Mouse (Mus musculus) heart, adult 18-20 months (tissue): ENCODE results near the gene Zfp408. TPM values are rescaled to one million over a fixed set of nuclear protein-coding genes. Genes with fewer than 3 reads are reported as not detected.
"Not testable (repeated sequence)": the region's sequence is repeated elsewhere in the genome, so short reads cannot be mapped to it uniquely, and the experiment has no call there.

Experiments used
- DNase-seq, 2 experiments: peaks; one replicate each; pipeline ENCODE4 v3.0.0; 2021 to 2022; ENCODE audit warnings: mixed read lengths in 1 of 2
- total RNA-seq, 2 experiments: library from RNA; stranded (reverse); gene quantifications; 2 replicates each; pipeline ENCODE4 v1.2.3; 2021

Zfp408 gene
- total RNA-seq, 2 experiments from 2014 or later: 3.6 to 4.6 TPM

DNA sequence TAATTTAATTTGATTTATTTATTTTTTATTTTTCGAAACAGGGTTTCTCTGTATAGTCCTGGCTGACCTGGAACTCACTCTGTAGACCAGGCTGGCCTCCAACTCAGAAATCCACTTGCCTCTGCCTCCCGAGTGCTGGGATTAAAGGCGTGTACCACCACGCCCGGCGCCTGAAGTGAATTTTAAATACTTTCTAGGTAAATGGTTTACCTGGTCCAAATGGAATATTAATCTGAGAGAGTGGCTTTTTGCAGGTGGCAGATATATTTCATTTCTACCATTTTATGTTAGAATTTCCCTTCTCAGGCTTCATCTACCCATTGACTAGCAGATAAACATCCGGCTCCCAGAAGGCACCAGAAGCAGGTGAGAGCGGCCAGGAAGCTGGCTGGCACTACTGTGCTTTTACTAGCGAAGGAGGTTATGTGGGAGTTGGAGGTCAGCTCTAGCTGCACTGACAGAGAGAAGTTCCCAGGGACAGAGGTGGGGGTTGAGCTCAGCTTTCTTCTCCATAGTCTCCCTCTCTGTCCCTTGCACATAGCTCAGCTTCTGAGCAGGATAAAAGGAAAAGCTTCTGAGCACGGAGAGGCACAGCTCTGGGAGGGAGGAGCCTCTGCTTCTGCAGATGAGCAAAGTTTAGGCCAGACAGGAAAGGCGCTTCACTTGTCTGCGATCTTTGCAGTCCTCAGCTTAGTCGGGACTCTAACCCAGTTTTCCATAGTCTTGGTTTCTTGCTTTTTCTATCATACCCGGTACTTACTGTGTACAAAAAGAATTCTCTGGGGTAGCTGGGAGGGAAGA, 2.1 kb upstream of the Zfp408 start:
- DNase-seq: no peak

DNA sequence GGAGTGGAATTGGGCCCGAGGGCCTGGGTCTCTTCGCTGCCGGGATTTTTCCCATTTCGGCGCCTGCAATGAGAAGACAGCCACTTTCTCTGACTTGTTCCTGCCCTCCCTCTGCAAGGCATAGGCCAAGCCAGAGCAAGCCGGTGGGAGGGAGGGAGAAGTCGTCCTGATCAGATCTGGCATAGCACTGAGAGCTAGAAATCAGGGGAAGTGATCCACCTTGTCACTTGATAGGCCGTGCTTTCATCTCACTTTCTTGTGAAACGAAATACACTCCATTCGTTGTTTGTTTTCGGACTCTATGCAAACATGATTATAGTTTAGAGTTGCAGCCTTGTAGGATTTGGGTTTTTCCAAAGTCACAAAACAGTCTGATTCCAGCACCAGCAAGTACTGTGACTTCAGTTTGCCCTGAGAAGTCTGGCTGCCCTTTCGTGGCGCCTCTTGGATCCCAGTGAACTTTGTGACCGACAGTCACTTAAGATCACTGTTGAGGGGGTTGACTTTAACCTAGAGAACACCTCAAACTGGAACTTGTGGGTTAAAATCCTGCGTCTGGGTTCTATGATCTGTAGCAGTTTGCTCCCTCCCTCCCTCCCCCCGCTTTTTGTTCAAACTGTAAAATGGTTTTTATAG, 887 bp upstream of the Zfp408 start:
- no peak for DNase-seq

DNA sequence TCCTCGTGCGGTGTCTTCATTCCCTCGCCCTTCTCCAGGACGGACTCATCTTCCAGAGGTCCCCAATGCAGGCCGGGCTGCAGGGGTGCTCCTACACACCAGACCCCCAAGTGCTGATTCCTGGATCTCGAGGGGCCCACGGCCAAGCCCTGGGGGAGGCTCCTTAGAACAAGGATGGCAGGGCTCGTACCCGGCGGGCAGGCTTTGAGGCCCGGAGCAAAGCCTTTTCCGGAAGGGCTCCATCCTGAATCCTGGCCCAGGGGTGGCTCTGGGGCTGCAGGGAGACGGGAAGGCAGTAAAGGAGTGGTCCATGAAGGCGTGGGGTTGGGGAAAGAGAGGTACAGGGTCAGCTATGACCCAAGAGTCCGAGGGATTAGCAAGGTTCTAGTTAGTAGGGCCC, 439 bp downstream of the Zfp408 start:
- DNase-seq: no peak

DNA sequence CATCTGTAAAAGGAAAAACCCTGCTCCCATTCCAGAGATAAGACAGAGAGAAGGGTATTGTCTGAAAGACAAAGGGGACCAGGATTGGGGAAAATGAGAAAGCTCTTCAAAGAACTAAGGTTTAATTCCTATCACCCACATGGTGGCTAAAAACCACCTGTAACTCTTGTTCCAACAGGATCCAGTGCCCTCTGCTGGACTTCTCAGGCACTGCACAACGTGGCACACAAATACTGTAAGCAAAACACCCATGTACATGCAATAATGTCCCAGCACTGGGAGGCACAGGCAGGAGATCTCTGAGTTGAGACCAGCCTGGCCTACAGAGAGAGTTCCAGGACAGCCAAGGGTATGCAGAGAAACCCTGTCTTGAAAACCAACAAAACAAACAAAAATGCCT, 2.9 kb downstream of the Zfp408 start:
- DNase-seq: peak; percentile 29 to 72

DNA sequence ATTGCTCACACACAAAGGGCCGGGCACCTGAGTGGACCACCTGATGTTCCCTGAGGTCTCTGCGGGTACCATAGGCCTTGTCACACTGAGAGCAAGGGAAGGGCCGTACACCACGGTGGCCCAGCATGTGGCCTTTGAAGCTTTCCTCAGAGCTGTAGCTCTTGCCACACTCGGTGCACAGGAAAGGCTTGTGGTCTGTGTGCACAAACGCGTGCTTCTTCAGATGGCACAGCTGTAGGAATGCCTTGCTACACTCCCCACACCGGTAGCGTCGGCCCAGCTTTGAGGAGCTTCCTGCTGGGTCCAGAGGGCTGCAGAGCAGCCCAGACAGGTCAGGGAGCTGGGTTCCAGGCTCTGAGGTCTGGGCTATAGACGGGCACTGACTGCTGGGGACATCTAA, 3.8 kb downstream of the Zfp408 start:
- no peak for DNase-seq

DNA sequence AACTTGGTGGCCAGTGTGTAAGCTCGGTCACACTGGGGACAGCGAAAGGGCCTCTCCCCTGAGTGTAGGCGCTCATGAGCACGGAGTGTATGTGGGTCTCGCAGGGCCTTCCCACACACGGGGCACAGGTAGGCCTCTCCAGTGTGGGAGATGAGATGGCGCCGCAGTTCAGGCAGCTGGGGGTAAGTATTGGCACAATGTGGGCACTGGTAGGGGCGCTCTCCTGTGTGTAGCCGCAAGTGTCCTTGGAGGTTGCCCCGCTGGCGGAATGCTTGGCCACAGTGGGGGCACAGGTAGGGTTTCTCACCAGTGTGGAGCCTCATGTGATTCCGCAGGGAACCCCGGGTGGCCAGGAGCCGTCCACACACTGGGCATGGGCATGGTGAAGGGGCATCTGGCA, 4.2 kb downstream of the Zfp408 start:
- no peak for DNase-seq

DNA sequence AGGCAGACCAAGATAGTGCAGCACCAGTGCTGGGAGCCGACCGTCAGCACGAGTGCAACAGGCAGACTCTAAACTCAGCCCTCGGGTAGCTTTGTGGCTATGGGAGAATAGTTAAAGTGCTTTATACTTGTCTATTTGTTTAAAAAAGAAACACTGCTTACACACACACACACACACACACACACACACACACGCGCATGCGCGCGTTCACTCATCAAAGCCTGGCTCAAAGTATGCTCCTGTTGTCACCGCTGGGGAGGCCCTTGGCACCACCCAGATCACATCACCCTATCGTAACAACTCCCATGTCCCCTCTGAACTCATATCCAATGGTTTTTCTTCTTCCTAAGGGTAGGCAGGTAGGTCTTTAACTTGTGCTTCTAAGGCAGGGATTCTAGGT, 5.6 kb downstream of the Zfp408 start:
- no peak for DNase-seq

DNA sequence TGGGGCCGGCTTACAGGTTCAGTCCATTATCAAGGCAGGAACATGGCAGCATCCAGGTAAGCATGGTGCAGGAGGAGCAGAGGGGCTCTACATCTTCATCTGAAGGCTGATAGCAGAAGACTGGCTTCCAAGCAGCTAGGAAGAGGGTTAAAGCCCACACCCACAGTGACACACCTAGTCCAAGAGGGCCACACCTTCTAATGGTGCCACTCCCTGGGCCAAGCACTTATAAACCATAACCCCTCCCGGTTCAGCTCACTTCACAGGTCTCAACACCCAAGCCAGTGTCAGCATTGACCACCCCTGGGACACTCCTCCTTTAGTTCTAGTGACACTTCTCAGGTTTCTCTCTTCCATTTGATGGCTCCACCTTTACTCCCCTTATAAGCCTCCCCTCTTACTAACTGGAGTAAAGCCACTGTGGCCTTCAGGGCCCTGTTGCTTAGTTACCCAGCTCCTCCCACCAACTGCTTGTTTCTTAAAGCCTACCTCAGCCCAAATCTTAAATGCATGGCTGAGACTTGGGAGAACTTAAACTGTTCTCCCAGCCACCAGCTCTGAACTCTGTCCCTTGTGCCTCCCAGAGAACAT, 6.7 kb downstream of the Zfp408 start:
- no peak for DNase-seq

DNA sequence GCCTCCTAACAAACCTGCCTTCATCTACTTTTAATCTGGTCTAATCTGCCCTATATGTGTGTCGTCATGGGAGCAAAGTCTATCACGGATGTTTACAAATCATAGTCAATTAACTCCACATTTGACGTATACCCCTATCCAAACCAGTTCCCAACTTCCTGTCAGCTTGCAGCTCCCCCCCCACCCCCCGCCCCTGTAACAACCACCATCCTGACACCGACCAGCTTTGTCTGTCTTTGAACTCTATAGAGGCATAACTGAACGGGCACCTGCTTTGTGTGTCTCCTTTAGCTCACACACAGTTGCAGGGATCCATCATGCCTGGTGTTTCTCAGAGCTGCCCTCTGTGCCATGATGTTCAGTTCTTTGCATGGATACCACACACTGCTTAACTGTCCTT, 10.7 kb downstream of the Zfp408 start:
- DNase-seq: no peak

DNA sequence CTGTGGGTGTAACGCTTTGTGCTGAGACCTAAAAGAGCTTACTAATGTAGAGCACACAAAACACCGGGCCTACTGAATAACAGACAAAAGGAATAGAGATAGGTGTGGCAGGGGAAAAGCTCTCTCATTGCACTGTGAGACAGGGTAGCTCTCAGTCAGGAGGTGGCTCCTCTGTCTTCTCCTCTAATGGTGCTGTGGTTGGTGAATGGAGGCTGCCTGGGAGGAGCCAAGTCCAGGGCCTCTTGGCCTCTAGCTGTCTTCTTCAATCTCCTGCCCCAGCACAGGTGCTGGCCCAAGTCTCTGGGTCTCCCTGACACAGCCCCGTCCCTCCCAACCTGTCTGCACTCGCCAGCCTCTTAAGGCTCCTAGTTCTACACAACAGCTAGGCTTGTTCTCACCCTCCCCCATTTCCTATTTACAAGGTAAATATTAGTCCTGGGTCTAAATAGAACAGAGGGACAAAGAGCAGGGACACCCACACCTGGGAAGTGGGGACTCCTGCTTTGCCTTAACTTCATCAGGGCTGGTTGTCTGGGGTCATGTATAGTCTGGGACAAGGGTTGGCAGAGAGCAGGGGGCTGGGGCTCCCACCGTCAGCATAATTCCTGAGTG, 12.8 kb downstream of the Zfp408 start:
- no peak for DNase-seq

DNA sequence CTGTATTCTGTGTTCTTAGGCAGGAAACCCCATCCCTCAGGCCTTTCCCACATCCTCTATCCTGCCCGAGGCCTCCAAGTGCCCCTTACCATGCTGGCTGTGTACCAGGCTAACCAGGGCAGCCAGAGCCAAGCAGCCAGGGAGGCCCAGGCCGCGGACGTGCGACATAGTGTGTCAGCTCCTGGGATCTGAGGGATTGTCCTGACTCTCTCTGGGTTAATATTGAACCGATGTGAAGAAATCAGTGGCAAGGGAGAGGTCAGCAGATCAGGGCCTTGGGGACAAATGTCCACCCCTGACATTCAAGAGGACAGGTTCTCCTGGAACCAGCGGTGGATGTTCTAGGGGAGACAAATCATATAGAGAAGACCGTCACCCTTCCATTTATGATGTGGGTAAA, 13.4 kb downstream of the Zfp408 start, which contains the start of gene F2:
F2 (minus strand) TSS at position 186 of the 400 bp plus-strand sequence.
- no peak for DNase-seq

DNA sequence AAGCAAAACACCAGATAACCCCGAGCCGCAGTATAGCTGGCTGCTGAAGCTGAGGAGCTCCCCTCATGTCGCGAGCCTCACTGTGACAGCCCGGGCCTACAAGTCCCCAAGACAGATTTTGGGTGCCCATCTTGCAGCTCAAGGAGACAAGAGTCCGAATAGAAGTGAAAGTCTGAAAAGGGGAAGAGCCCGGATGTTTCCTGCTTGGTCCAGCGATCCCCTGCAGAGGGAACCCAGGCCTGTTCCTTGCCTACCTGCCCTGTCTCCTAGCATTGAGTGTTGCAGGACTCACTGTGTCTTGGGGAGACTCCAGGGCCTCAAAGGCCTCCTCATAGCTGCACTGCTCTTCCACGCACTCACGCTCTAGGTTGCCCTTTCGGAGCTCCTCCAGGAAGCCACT, 14.1 kb downstream of the Zfp408 start:
- DNase-seq: no peak

DNA sequence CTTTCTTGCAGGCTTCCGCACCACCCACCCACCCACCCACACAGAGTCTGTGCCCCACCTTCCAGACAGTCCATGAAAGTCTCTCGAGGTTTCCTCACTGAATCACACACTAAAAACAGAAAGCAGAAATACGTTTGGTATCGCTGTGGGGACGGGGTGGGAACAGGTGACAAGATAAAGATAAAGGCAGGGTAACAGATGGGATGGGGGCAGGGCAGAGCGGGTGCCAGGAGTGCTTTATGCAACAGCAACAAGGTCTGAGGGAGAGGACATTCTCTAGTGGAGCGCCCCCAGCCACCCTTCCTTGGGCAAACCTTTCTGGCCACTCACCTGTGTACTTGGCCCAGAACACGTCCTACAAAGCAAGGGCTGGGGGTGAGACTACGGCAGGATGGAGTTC, 14.8 kb downstream of the Zfp408 start:
- no peak for DNase-seq

DNA sequence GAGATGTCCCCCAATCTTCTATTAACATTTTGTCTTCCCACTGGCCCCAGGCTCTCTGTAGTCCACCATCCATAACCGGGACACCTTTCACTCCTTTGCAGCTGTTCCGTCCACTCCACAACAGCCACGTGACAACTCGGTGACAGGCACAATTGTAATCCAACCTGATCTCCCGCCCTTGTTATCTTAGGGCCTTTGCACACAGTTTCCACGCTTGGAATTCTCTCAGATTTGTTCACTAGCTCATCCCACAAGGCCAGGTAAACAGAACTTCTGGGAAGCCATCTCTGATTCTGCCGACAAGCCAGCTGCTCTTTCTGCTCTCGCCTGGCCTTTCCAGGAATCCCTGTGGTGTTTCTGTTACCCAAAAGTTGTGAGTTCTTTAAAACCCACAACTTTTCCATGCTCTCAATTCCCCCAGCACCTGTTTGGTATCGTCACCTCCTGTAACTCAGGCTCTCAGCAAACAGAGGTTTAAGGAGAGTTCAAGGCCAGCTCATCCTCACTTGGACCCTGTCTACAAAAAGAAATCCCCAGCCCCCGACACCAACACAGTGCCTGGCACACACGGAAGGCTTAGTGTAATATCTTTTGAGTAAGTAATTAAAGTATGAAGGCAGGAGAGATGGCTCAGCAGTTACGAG, 16.1 kb downstream of the Zfp408 start:
- DNase-seq: no peak

DNA sequence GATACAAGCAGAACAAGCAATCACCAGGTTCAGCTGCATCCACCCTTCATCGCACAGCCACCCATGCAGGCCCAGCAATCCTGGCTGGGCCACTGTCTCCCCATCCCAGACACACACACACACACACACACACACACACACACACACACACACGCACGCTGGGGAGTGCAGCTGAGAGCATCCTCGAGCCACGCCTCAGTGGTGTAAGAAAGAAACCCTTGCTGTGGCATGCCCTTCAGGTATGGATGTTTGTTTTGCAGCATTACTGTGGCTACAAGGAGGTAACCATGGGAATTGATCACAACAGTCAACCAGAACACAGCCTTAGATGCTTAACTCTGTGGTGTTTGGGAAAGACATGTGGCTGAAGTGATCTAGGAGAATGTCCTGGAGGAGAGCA, 17.3 kb downstream of the Zfp408 start:
- no peak for DNase-seq

DNA sequence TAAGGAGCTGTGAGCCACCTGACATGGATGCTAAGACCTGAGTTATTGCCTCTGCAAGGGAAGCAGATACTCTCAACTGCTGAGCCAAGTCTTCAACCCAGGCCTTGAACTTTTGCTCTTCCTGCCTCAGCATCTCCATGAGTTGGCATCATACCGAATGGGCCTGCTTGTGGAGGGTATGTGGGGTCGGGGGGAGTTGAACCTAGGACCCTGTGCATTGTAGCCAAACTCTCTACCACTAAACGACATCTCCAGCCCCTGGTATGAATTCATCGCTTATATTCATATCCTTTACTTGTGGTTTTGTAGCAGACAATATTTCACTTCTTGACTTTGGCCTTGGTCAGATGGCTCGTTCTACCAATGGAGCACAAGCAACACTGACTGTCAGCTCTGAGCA, 17.8 kb downstream of the Zfp408 start:
- no peak for DNase-seq

DNA sequence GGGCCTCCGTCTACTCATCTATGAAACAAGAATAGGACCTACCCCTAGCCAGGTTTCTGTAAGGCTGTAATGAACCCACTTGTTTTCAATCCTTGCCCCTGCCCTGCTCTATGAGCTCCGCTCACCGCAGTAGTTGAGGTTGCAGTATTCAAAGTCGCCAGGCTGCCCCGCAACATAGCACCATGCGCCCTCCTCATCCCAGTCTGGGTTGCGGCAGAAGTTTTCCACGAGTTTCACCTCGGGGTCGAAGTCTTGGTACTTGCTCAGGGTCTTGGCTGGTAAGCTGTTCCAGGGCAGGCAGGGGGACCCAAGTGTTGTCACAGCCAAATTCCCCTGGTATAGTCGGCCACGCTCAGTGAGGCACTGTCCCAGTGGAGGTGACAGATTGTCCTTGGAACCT, 19.2 kb downstream of the Zfp408 start:
- no peak for DNase-seq

DNA sequence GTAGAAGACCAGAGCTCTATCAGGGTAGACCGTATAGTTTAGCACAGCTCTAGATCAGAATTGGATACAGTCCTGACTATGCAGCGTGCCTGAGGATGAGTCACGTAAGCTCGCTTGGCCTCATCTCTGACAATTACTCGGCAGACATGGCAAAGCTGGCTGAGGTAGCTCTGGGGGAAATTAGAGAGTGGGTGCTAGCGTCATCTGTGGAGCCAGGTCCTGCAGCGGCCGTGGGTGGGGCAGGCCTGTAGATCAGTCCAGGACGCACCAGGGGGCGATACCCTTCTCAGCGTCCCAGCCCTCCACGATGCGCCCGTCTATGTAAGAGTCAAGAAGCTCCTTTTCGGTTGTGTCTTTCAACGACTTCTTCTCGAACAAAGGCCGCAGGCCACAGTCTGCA, 19.9 kb downstream of the Zfp408 start:
- DNase-seq: no peak

DNA sequence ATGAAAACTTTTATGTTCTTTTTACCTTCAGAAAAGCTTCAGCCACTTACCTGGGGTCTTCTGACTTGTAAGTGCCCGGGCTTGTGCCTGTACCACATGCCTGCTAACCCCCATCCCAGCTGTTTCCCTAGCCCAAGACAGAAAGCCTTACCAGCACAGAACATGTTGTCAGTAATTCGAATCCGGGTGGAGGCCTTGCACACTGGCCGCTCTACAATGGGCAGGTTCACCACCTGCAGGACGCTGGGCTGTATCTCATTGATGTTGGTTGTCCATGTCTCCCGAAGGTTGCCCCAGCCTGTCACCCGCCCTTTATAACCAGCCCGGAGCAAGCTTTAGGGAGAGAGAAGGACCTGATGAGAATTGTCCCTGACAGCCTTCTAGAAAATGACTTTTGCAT, 21.4 kb downstream of the Zfp408 start:
- no peak for DNase-seq

DNA sequence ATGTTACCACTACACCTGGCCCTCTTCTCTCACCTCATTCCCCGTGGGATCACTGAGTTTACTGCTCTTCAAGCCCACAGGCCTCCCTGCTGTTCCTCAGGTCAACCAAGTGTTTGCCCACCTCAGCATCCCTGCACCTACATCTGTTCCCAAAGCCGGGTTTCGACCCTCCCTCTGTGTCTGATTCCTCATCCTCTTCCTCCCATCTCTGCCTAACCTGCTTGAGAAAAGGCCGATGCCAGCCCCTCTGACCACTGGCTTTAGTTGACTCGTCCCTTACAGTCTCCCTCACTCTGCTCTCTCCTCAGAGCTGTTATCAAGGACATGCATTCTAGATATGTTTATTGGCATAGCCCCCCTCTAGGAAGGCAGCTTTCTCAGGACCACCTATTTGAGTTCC, 22.1 kb downstream of the Zfp408 start:
- no peak for DNase-seq

DNA sequence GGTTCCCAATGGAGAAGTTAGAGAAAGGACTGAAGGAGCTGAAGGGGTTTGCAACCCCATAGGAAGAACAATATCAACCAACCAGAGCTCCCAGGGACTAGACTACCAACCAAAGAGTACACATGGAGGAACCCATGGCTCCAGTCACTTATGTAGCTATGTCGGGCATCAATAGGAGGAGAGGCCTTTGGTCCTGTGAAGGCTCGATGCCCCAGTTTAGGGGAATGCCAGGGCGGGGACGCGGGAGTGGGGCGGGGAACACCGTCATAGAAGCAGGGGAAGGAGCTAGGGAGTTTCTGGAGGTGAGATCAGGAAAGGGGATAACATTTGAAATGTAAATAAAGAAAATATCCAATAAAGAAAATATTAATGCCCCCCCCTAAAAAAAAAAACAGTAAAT, 26.2 kb downstream of the Zfp408 start:
- not testable (repeated sequence) for DNase-seq

DNA sequence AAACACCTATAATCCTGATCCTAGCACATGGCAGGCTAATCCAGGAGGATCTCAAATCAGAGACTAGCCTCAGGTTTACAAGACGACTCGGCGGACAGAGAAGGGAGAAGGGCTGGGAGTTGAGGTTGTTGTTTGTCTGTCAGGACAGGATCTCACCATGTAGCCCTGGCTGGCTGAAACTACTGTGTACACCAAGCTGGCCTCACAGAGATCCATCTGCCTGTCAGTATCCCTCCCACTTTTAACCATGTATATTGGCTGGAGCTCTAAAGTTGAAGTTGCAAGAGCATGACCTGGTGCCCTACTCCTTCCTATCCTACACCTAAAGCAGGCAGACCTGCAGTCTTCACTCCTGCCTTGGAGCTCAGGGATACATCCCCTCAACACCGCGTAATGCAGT, 27.2 kb downstream of the Zfp408 start:
- no peak for DNase-seq

DNA sequence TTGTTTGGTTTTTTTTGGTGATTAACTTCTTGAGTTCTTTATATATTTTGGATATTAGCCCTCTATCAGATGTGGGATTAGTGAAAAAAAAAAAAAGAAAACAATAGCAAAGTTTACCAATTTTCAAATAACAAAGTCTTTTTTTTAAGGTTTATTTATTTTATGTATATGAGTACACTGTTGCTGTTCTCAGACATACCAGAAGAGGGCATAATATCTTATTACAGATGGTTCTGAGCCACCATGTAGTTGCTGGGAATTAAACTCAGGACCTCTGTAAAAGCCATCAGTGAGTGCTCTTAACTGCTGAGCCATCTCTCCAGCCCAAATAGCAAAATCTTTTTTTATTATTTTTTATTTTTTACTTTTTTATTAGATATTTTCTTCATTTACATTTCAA, 40.2 kb downstream of the Zfp408 start:
- DNase-seq: not testable (repeated sequence)
